ENCODE assay signal across 16 mouse cellular contexts in genomic region chr17:88051679-88052078, GRCm38 (mm10).
"Had no signal": no experiment of that assay in that cellular context is flagged by ENCODE, and none has a peak within 500 bp of the region (broad histone marks: within the 10 kb centered on the region; RNA-seq: fewer than 3 reads in every experiment).

No protein-coding gene starts in this region.

- H3K4me3 ChIP-seq: limb, embryonic 15.5 days; liver, embryonic 12.5 days; lung, embryonic 15.5 days; midbrain, embryonic 10.5 days; midbrain, embryonic 12.5 days; myocyte; neural tube, embryonic 13.5 days; stomach, embryonic 15.5 days had no signal

- H3K36me3 ChIP-seq: limb, embryonic 15.5 days; lung, embryonic 15.5 days; neural tube, embryonic 13.5 days; stomach, embryonic 15.5 days had no signal

- ATAC-seq: liver, embryonic 12.5 days; midbrain, embryonic 16.5 days had no signal

- DNase-seq: midbrain, embryonic 14.5 days; right cerebral cortex, postnatal 14 days; thymus, adult 2 months; thymus, postnatal 25 days; thymus, postnatal 4 days had no signal

- H3K4me2 ChIP-seq: limb, embryonic 15.5 days; liver, embryonic 12.5 days; lung, embryonic 15.5 days; midbrain, embryonic 12.5 days; neural tube, embryonic 13.5 days; stomach, embryonic 15.5 days had no signal

- H3K27me3 ChIP-seq: limb, embryonic 15.5 days; liver, embryonic 12.5 days; lung, embryonic 15.5 days; midbrain, embryonic 12.5 days; neural tube, embryonic 13.5 days; stomach, embryonic 15.5 days had no signal

- H3K9ac ChIP-seq: limb, embryonic 15.5 days; liver, embryonic 12.5 days; liver, embryonic 14.5 days; lung, embryonic 15.5 days; midbrain, embryonic 12.5 days; neural tube, embryonic 13.5 days; stomach, embryonic 15.5 days had no signal

- H3K9me3 ChIP-seq: limb, embryonic 15.5 days; liver, embryonic 12.5 days; lung, embryonic 15.5 days; midbrain, embryonic 10.5 days; midbrain, embryonic 12.5 days; neural tube, embryonic 13.5 days; stomach, embryonic 15.5 days had no signal

- H3K27ac ChIP-seq: limb, embryonic 15.5 days; liver, embryonic 12.5 days; liver, embryonic 14.5 days; lung, embryonic 15.5 days; midbrain, embryonic 10.5 days; midbrain, embryonic 12.5 days; neural tube, embryonic 13.5 days; stomach, embryonic 15.5 days; stomach, postnatal 0 days had no signal

- H3K4me1 ChIP-seq: limb, embryonic 15.5 days; midbrain, embryonic 10.5 days; midbrain, embryonic 12.5 days had no signal
